Mouse (Mus musculus): Measurements from ENCODE around the gene Slc27a1.
"Not testable (repeated sequence)": the region's sequence is repeated elsewhere in the genome, so short reads cannot be mapped to it uniquely, and the experiment has no call there.

Gene Slc27a1

DNA sequence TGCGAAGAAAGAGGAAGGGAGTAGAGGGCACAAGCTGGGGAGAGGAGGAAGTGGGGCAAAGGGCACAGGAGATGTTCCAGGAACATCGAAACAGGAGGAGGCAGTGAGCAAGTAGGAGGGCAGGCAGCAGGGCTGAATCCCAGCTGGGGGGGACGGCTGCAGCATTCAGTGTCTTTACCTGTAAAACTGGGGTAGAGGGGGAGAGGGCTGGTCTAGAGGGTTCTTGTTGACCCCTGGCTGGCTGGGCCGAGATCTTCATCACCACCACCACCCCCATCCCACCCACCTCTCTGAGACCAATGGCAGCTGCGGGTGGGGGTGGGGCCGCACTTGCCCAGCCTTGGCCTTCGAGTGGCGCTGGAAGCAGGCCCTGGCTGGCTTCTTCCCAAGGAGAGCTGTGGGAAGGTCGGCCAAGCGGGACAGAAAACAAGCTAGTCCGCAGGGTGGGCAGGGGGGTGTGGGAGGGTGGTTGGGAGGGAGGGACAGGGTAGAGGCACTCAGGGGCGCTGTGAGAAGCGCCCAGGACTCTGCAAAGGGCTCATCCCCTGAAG is at the start of gene Slc27a1:
Slc27a1 (plus strand) TSS at position 496 of the 551 bp plus-strand sequence.
- no peak for DNase-seq (ENCODE audit: low read depth, low spot score)

DNA sequence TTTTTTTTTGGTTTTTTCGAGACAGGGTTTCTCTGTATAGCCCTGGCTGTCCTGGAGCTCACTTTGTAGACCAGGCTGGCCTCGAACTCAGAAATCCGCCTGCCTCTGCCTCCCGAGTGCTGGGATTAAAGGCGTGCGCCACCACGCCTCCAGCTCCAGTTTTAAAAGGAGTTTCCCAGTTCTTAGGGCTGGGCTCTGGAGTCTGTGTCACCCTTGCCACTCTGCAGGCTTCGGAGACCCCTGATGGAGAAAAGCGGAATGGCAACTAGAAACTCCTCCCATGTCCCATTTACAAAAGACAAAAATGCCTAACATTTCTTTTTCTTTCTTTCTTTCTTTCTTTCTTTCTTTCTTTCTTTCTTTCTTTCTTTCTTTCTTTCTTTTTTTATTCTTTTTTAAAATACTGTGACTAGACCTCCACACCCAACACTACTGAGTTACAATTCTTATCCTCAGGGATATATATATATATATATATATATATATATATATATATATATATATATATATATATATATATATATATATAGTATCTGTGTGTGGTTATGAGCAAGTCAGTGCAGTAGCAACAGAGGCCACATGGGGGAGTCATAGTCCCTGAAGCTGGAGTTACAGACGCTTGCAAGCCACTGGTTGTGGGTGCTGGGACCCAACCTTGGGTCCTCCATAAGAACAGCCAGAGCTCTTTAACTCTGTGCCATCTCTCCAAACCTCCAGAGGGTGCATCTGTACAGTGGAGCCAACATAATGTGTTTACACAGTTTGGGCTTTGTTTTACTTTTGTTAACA is 49.5 kb upstream of the Slc27a1 start:
- DNase-seq (ENCODE audit: low read depth, low spot score): not testable (repeated sequence)

- peak; percentile 85 for DNase-seq (ENCODE audit: low read depth, low spot score)
Measured at GRCm38 (mm10) chr8:71521634-71522033, 47.0 kb upstream of the Slc27a1 start.

GRCm38 (mm10) chr8:71525226-71526050 is 43.2 kb upstream of the Slc27a1 start, which contains the start of gene Ccdc194:
Ccdc194 (minus strand) TSS chr8:71525711.
- no peak for DNase-seq (ENCODE audit: low read depth, low spot score)

DNA sequence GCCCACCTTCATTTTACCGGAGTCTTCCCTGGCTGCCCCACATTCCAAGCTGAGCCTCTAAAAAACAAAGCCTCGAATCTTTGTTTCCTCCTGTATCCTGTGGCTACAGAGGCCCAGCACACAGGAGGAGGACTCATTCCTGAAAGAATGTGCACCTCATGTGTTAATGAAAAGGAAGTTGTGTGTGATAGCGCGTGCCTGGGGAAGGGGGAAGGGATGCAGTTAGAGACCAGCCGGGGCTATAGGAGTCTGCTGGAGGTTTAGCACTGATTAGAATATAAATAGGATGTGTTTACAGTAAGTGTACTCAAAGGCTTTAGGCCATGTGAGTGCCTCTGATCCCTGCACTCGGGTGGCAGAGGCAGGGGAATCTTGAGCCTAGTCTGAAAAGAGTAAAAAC is 42.4 kb upstream of the Slc27a1 start:
- DNase-seq (ENCODE audit: low read depth, low spot score): no peak

- DNase-seq (ENCODE audit: low read depth, low spot score): no peak
Measured at GRCm38 (mm10) chr8:71527162-71527870, 41.4 kb upstream of the Slc27a1 start.

DNA sequence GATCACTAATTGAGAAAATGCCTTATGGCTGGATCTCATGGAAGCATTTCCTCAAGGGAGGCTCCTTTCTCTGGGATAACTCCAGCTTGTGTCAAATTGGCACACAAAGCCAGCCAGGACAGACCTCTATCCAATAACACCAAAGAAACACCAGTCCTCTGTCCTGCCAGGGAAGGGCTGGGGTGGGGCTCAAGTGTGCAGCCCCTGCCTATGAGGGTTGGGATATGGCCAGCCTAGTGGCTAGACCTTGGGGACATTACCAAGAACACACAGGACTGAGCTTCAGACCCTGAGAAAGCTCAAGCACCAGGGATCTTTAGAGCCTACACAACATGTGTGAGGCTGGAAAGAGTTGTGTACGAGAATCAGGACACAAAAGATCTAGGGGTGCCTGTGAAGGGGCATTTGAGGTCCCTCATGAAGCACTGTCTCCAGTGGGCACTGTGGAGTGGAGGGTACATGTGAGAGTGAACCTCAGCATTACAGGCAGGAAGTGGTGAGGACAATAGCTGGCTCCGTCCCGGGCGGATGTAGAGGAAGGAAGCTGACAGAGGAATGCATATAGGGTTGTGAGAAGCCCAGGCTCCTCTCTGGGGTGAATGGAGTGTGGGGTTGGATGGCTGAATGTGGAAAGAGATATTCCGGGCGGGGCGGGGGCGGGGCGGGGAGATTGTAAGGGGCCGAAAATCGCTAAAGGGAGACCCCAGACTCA is 40.2 kb upstream of the Slc27a1 start:
- DNase-seq (ENCODE audit: low read depth, low spot score): no peak

DNA sequence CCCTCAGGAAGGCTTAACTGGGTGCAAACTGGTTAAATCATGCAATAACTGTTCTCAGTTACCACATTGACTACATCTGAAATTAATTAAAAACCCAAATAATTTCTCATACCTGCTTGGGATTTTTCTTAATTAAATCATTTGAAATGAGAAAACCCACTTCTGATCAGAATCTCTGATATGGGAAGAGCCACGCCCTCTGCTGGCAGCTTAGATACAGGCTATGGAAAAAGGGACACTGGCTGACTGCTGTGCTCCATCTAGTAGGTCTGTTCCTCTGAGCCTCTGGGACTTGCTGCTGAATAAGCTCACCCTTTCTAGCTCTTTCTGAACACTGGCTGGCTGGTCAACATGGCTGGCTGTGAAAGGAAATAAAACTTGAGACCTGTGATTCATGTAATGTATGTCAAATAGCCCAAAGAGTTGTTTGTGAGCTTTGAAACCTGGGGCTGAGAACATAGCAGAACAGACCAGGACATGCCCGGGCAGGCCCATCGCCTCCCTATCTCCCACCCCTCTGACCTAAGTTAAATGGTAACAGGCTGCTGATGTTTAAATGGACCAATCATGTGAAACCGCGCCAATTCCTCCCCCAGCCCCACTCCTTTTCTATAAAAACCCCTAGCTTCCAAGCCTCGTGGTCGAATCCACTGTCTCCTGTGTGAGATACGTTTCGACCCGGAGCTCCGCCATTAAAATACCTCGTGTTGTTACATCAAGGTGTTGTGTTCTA is 37.8 kb upstream of the Slc27a1 start:
- DNase-seq (ENCODE audit: low read depth, low spot score): not testable (repeated sequence)

- DNase-seq (ENCODE audit: low read depth, low spot score): no peak
Measured at GRCm38 (mm10) chr8:71534263-71534810, 34.3 kb upstream of the Slc27a1 start.

DNA sequence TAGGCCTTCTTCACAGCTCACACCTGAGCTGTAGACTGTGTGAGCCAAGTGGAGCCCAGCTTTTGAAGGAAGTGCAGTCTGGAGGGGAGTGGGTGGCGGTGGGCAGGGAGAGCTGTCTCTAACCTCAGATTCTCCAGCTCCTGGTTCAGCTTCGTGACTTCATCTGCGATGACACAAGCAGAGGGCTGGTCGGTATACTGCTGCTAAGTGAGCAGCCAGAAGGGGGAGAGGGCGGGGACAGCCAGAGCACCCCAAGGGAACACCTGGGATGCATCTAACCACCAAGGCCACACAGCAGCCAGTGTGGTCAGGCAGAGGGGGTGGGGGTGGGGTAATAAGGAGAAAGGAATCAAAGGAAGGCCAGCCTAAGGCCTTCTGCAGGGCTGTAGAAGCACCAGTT is 33.0 kb upstream of the Slc27a1 start:
- no peak for DNase-seq (ENCODE audit: low read depth, low spot score)

DNA sequence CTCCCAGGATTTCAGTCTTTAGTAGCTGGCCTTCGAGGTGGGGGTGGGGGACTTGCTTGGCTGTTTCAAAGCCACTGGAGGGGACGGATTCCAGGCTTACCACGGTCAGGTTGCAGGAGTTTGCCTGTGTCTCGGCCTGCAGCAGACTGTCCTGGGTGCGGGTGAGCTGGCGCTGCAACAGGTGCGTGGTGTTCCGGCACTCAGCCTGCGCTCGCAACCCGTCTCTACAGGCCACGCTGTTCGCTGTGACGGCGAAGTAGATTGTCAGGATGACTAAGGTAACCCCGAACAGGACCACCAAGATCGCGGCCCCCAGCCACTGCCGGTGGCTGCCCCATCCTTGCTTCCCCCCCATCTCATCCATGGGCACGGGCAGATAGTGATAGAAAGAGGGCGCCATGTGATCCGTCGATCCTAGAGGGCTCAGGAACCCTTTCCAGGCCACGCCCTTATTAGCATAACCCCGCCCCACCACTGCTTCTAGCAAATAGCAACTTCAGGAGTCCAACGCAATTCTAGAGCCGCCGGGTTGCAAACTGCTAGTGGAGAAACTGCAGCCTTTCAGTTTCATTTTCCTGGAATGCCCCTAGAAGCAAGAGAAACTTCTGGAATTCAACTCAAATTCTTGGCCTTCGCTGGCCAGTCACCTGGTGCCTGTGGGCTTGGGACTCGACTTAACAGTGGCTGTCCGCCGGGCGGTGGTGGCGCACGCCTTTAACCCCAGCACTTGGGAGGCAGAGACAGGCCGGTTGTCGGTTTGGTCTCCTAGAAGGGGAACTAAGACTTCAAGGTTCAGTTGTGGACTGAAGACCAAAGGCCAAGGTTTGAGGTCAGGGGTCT is 31.4 kb upstream of the Slc27a1 start, which contains the start of gene Bst2:
Bst2 (minus strand) TSS at position 429 of the 840 bp plus-strand sequence.
- peak; percentile 72 for DNase-seq (ENCODE audit: low read depth, low spot score)

DNA sequence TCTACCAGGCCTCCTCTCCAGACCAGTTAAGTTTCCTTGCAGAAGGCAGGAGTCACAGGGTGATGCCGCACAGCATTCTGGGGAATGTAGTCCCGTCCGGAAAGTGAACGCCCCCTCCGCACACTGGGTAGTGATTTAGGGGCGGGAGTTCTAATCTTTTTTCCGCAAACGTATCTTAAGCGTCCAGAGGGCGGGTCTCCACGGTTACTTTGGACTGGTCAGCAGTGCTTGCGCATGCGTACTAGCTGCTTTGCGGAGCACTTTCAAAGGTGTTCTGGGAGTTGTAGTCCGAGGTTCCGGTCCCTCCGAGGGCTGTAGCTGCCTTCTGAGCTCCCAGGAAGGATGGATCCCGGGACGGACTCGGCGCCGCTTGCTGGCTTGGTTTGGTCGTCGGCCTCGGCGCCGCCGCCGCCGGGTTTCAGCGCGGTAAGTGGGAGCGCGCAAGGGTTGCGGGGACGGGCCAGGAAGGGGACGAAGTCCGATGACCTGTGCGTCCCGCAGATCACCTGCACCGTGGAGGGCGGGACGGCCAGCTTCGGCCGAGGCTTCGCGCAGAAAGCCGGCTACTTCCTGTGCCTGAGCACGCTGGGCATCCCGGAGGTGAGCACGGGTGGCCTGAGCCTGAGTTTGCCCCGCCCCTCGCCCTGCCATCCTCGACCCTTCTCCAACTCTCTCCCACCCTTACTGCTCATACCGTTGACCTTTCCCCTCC is 25.9 kb upstream of the Slc27a1 start, which contains the start of gene Mvb12a:
Mvb12a (plus strand) TSS at position 291 of the 712 bp plus-strand sequence.
- peak; percentile 96 for DNase-seq (ENCODE audit: low read depth, low spot score)

DNA sequence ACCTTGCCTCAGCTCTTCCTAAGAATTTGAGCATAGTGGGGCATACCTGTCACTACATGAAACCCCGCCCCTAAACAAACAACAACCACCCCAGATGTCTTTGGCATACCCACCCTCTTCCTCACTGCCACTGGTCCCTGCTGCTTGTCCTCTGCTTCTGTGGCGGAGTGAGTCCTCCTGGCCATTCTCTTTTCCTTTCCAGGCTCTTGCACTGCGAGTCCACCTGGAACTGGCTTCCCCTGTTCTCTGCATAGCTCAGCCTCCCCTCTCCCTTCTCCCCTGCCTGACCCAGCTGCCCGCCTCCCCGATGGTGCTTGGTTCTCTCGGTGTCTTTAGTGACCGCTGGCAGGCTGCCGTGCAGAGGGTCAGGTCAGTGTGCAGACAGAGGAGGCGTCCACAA is 24.9 kb upstream of the Slc27a1 start:
- DNase-seq (ENCODE audit: low read depth, low spot score): no peak

DNA sequence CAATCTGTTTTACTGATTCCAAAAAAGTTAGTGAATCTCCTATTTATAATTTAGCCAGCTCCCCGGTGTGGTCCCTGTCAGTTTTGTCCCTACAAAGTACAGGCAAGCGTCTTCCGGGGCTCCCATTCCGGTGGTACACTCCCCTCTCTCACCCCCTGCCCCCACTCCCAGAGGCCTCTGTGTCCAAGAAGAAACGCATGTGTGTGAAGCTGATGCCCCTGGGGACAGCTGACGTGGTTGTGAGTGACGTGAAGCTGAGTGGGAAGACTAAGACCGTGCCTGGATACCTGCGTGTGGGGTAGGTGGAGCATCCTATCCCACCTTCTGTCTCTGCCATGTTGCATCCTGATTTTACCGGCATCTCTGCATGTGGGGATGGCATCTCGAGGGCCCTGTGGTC is 23.6 kb upstream of the Slc27a1 start:
- no peak for DNase-seq (ENCODE audit: low read depth, low spot score)

DNA sequence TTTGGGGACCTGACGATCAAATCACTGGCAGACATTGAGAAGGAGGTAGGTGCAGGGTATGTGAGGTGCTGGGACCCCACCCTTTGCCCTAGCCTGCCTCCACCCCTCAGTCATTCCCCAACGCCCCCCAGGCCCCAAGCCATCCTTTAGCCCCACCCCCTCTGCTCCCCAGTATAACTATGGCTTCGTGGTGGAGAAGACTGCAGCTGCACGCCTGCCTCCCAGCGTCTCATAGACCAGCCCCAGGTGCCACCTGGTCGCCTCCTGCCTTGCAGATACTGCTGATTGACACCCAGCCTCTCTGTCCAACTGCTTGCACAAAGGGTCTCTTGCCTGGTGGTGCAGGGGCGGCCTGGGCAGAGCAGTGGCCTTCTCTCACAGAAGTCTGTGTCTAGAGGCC is 21.1 kb upstream of the Slc27a1 start:
- no peak for DNase-seq (ENCODE audit: low read depth, low spot score)

GRCm38 (mm10) chr8:71550754-71551153 is 17.9 kb upstream of the Slc27a1 start:
- no peak for DNase-seq (ENCODE audit: low read depth, low spot score)

- no peak for DNase-seq (ENCODE audit: low read depth, low spot score)
Measured at GRCm38 (mm10) chr8:71552770-71553169, 15.9 kb upstream of the Slc27a1 start.

GRCm38 (mm10) chr8:71554001-71554400 is 14.7 kb upstream of the Slc27a1 start:
- no peak for DNase-seq (ENCODE audit: low read depth, low spot score)
